Mouse (Mus musculus) neural tube, embryonic 11.5 days (tissue): ENCODE results near the gene Tex264. TPM values are rescaled to one million over a fixed set of nuclear protein-coding genes. Genes with fewer than 3 reads are reported as not detected.
"Not testable (repeated sequence)": the region's sequence is repeated elsewhere in the genome, so short reads cannot be mapped to it uniquely, and the experiment has no call there.

Source experiments
- ATAC-seq: fragments of 200-750 bp; cut with Nextera tagmentation; 2 replicates; pipeline ENCODE4 v1.8.0; 2017; ENCODE audit warnings: moderate number of reproducible peaks, mild to moderate bottlenecking, moderate TSS enrichment, moderate library complexity; ENCODE audit not compliant: insufficient read depth, low FRiP score, low TSS enrichment
- DNase-seq: peaks from one replicate; pipeline ENCODE4 v3.0.0-alpha.2; 2015; ENCODE audit warnings: low spot score
- H3K27ac ChIP-seq: fragments of 300-500 bp; sonication (generic); 2 replicates; pipeline ENCODE4 v1.5.1; 2014; ENCODE audit warnings: low read depth, mild to moderate bottlenecking, low read length
- H3K27me3 ChIP-seq: fragments of 300-500 bp; sonication (generic); 2 replicates; pipeline ENCODE4 v1.6.1; 2014; ENCODE audit warnings: mild to moderate bottlenecking, low read length, mixed read lengths; ENCODE audit not compliant: control insufficient read depth, insufficient read depth
- H3K36me3 ChIP-seq: fragments of 300-500 bp; sonication (generic); 2 replicates; pipeline ENCODE4 v1.6.1; 2014; ENCODE audit warnings: mild to moderate bottlenecking, low read length, moderate library complexity, mixed read lengths; ENCODE audit not compliant: control insufficient read depth, insufficient read depth
- H3K4me1 ChIP-seq: fragments of 300-500 bp; sonication (generic); 2 replicates; pipeline ENCODE4 v1.6.1; 2014; ENCODE audit warnings: low read length, mixed read lengths; ENCODE audit not compliant: control insufficient read depth, insufficient read depth
- H3K4me2 ChIP-seq: fragments of 300-500 bp; sonication (generic); 2 replicates; pipeline ENCODE4 v1.6.1; 2014; ENCODE audit warnings: low read depth, mild to moderate bottlenecking, moderate library complexity
- H3K4me3 ChIP-seq: fragments of 300-500 bp; sonication (generic); 2 replicates; pipeline ENCODE4 v1.5.1; 2014; ENCODE audit warnings: low read depth, low read length
- H3K9ac ChIP-seq: fragments of 300-500 bp; sonication (generic); 2 replicates; pipeline ENCODE4 v1.6.1; 2014; ENCODE audit warnings: mild to moderate bottlenecking, low read length
- H3K9me3 ChIP-seq: fragments of 300-500 bp; sonication (generic); 2 replicates; pipeline ENCODE4 v1.6.1; 2016; ENCODE audit warnings: low read length; ENCODE audit not compliant: control insufficient read depth
- WGBS: fragments of 180-500 bp; shearing (Covaris S2); extraction: QIAGEN DNeasy Blood & Tissue Kit; methylation state at CpG from one replicate; pipeline ENCODE4 v1.1.7; 2014; 5-methylcytosine and 5-hydroxymethylcytosine counted together
- polyA plus RNA-seq: library from polyadenylated mRNA; unstranded; fragments of >200 nt; fragmentation: Nextera tagmentation; extraction: Ambion mirVana; gene quantifications from 2 replicates; pipeline ENCODE4 v1.2.1, GENCODE M21; 2014

The Tex264 gene
- polyA plus RNA-seq, 1 experiment from 2014 or later, result 38.5 TPM

GRCm38 (mm10) chr9:106638154-106638553 lies 47.6 kb downstream of the Tex264 start:
- Histone ChIP-seq H3K36me3 (no peaks in the 10 kb centered on the region), H3K27ac (no peak overlapping the region), H3K4me2 (no peak overlapping the region), H3K4me1 (no peaks in the 10 kb centered on the region), H3K27me3 (no peaks in the 10 kb centered on the region), H3K4me3 (no peak overlapping the region), H3K9me3 (no peaks in the 10 kb centered on the region), H3K9ac (no peak overlapping the region)
- 90% methylated on average over 8 of the region's 8 CpGs for WGBS
- ATAC-seq (no peak), DNase-seq (no peak)

DNA sequence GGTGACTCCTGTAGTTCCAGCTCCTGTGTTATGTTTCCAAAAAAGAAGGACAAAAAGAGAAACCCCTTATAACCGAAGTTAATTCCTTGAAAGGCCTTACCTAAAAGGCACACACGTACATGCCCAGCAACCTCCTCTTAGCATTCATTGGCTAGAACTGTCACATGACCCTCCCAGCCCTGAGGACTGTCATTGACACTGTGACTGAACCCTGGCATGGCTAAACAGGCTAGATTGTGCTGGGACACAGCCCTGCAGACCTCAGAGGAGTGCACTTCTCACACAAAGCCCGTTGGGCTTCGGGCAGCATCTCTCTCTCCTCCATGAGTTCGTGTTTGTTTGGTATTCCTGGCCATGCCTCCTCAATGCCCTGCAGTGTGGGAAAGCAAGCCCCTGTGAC lies 53.5 kb downstream of the Tex264 start:
- no peak for DNase-seq
- WGBS, result 67% methylated on average over 5 of the region's 5 CpGs
- Histone ChIP-seq H3K9me3 (no peaks in the 10 kb centered on the region), H3K27me3 (no peaks in the 10 kb centered on the region), H3K27ac (no peak overlapping the region), H3K4me3 (no peak overlapping the region), H3K36me3 (no peaks in the 10 kb centered on the region), H3K4me1 (no peaks in the 10 kb centered on the region), H3K9ac (no peak overlapping the region), H3K4me2 (no peak overlapping the region)
- no peak for ATAC-seq

GRCm38 (mm10) chr9:106627796-106628195 lies 57.9 kb downstream of the Tex264 start:
- H3K4me1 ChIP-seq, H3K36me3 ChIP-seq, H3K27ac ChIP-seq, H3K9me3 ChIP-seq, DNase-seq, H3K9ac ChIP-seq, H3K27me3 ChIP-seq, ATAC-seq, H3K4me2 ChIP-seq, H3K4me3 ChIP-seq: not testable (repeated sequence)
- 33% methylated on average over 8 of the region's 8 CpGs for WGBS

DNA sequence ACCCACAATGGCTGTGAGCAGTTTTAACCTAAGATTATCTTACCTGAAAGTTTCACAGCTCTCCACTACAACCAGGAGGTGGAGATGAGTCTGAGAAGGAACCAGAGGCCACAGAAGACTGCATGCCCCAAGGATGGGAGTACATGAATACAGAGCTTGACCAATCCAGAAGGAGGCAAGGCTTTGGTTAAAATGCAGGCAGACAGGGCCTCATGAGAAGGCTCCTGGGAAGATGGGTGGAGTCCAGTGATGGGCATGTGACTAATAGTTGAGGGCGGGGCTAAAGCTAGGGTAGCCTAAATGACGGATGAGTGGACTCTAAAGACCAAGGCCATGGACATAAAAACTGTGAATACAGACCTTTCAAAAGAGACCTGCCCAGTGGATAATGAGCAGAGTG lies 59.4 kb downstream of the Tex264 start, which contains the start of gene Iqcf6:
Gene Iqcf6, plus strand, starts transcription at position 301 of the 400 bp plus-strand sequence.
- no peaks in the 10 kb centered on the region for H3K9me3 ChIP-seq
- no peaks in the 10 kb centered on the region for H3K27me3 ChIP-seq
- H3K4me3 ChIP-seq, result no peak within 1 kb of the TSS
- no peak within 1 kb of the TSS for H3K4me2 ChIP-seq
- H3K9ac ChIP-seq, result no peak within 1 kb of the TSS
- H3K4me1 ChIP-seq, result no peaks in the 10 kb centered on the region
- no peaks in the 10 kb centered on the region for H3K36me3 ChIP-seq
- ATAC-seq, result no peak
- 74% methylated on average over 2 of the region's 2 CpGs for WGBS
- DNase-seq, result no peak
- H3K27ac ChIP-seq, result no peak within 1 kb of the TSS

GRCm38 (mm10) chr9:106617496-106617895 lies 68.2 kb downstream of the Tex264 start:
- H3K9ac ChIP-seq, result no peak overlapping the region
- WGBS, result 91% methylated on average over 3 of the region's 3 CpGs
- no peak overlapping the region for H3K4me2 ChIP-seq
- ATAC-seq (no peak), DNase-seq (no peak)
- H3K27ac ChIP-seq, result no peak overlapping the region
- no peaks in the 10 kb centered on the region for H3K4me1 ChIP-seq
- no peak overlapping the region for H3K4me3 ChIP-seq
- no peaks in the 10 kb centered on the region for H3K36me3 ChIP-seq
- no peaks in the 10 kb centered on the region for H3K27me3 ChIP-seq
- no peaks in the 10 kb centered on the region for H3K9me3 ChIP-seq

- Histone ChIP-seq H3K27me3 (no peaks in the 10 kb centered on the region), H3K27ac (no peak overlapping the region), H3K9ac (no peak overlapping the region), H3K9me3 (no peaks in the 10 kb centered on the region), H3K4me2 (no peak overlapping the region), H3K4me1 (no peaks in the 10 kb centered on the region), H3K4me3 (no peak overlapping the region), H3K36me3 (no peaks in the 10 kb centered on the region)
- ATAC-seq (no peak), DNase-seq (no peak)
- WGBS, result 85% methylated on average over 9 of the region's 9 CpGs
These were observed 69.4 kb downstream of the Tex264 start for GRCm38 (mm10) chr9:106616306-106616705.

- no peaks in the 10 kb centered on the region for H3K9me3 ChIP-seq
- DNase-seq (no peak), ATAC-seq (no peak)
- H3K4me2 ChIP-seq, result no peak overlapping the region
- WGBS, result 60% methylated on average over 3 of the region's 3 CpGs
- H3K36me3 ChIP-seq, result no peaks in the 10 kb centered on the region
- H3K9ac ChIP-seq, result no peak overlapping the region
- H3K27me3 ChIP-seq, result no peaks in the 10 kb centered on the region
- H3K4me1 ChIP-seq, result no peaks in the 10 kb centered on the region
- H3K4me3 ChIP-seq, result no peak overlapping the region
- no peak overlapping the region for H3K27ac ChIP-seq
These were observed 71.1 kb downstream of the Tex264 start for GRCm38 (mm10) chr9:106614616-106615015.

- no peak overlapping the region for H3K27ac ChIP-seq
- no peak overlapping the region for H3K4me2 ChIP-seq
- no peak overlapping the region for H3K9ac ChIP-seq
- H3K4me3 ChIP-seq, result no peak overlapping the region
- DNase-seq, result no peak
- no peaks in the 10 kb centered on the region for H3K9me3 ChIP-seq
- H3K4me1 ChIP-seq, result no peaks in the 10 kb centered on the region
- WGBS, result 72% methylated on average over 2 of the region's 2 CpGs
- no peaks in the 10 kb centered on the region for H3K36me3 ChIP-seq
- no peak for ATAC-seq
- H3K27me3 ChIP-seq, result no peaks in the 10 kb centered on the region
These were observed 71.8 kb downstream of the Tex264 start for GRCm38 (mm10) chr9:106613951-106614350.

DNA sequence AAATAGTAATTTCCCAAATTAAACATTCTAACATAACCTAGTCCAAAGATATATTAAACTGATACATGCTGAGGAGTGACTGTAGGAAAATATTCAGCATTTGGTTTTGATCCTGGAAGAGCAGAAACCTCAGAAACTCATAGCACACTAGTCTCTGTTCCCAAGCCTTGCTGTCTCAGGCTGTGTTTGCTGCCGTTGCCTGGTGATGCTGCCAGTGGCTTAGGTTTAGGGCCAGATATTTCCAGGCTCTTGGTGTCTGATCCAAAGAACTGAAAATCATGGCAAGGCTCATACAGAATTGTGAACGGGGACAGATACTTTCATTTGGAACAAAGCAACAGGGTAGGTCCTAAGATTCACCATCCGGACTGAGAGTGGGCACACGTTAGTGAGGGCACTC lies 75.0 kb downstream of the Tex264 start:
- ATAC-seq, result no peak
- H3K36me3 ChIP-seq, result no peaks in the 10 kb centered on the region
- WGBS, result 89% methylated on average over 4 of the region's 4 CpGs
- no peak overlapping the region for H3K4me2 ChIP-seq
- H3K4me3 ChIP-seq, result no peak overlapping the region
- no peaks in the 10 kb centered on the region for H3K4me1 ChIP-seq
- H3K9me3 ChIP-seq, result no peaks in the 10 kb centered on the region
- no peak overlapping the region for H3K9ac ChIP-seq
- no peaks in the 10 kb centered on the region for H3K27me3 ChIP-seq
- DNase-seq, result no peak
- H3K27ac ChIP-seq, result no peak overlapping the region
